In genomic region chr3:26608531-26608930, GRCm38 (mm10) we compare ENCODE assay signal across 38 mouse cellular contexts. TPM values are rescaled to one million over a fixed set of nuclear protein-coding genes. Genes with fewer than 3 reads are reported as not detected.
"Had no signal": no experiment of that assay in that cellular context is flagged by ENCODE, and none has a peak within 500 bp of the region (broad histone marks: within the 10 kb centered on the region; RNA-seq: fewer than 3 reads in every experiment).

No protein-coding gene starts in this region.

- H3K27ac ChIP-seq: heart, embryonic 10.5 days; heart, embryonic 13.5 days; heart, embryonic 15.5 days; hindbrain, embryonic 10.5 days; hindbrain, embryonic 12.5 days; hindbrain, embryonic 13.5 days; hindbrain, embryonic 14.5 days; hindbrain, embryonic 15.5 days; hindbrain, postnatal 0 days; intestine, embryonic 15.5 days; kidney, embryonic 15.5 days; kidney, postnatal 0 days; layer of hippocampus, adult 2 months; left cerebral cortex, adult 2 months had no signal

- H3K9ac ChIP-seq: heart, embryonic 12.5 days; heart, embryonic 13.5 days; heart, embryonic 15.5 days; hindbrain, embryonic 12.5 days; hindbrain, embryonic 13.5 days; hindbrain, embryonic 14.5 days; hindbrain, embryonic 15.5 days; intestine, embryonic 15.5 days; kidney, embryonic 15.5 days had no signal

- H3K4me1 ChIP-seq: heart, embryonic 10.5 days; heart, embryonic 12.5 days; heart, embryonic 13.5 days; heart, embryonic 15.5 days; hindbrain, embryonic 10.5 days; hindbrain, embryonic 12.5 days; hindbrain, embryonic 13.5 days; hindbrain, embryonic 15.5 days; intestine, embryonic 15.5 days; kidney, embryonic 15.5 days had no signal

- H3K9me3 ChIP-seq: heart, embryonic 10.5 days; heart, embryonic 12.5 days; heart, embryonic 13.5 days; heart, embryonic 15.5 days; hindbrain, embryonic 10.5 days; hindbrain, embryonic 12.5 days; hindbrain, embryonic 13.5 days; hindbrain, embryonic 15.5 days; intestine, embryonic 15.5 days; kidney, embryonic 15.5 days had no signal

- H3K4me3 ChIP-seq: heart, embryonic 10.5 days; heart, embryonic 12.5 days; heart, embryonic 13.5 days; heart, embryonic 15.5 days; hindbrain, embryonic 10.5 days; hindbrain, embryonic 12.5 days; hindbrain, embryonic 13.5 days; hindbrain, embryonic 15.5 days; intestine, embryonic 15.5 days; kidney, embryonic 15.5 days; layer of hippocampus, adult 2 months; left cerebral cortex, adult 2 months had no signal

- H3K36me3 ChIP-seq: heart, embryonic 10.5 days; heart, embryonic 12.5 days; heart, embryonic 13.5 days; heart, embryonic 15.5 days; hindbrain, embryonic 10.5 days; hindbrain, embryonic 12.5 days; hindbrain, embryonic 13.5 days; hindbrain, embryonic 15.5 days; intestine, embryonic 15.5 days; kidney, embryonic 15.5 days had no signal

- DNase-seq: heart, postnatal 10 days; heart, postnatal 14 days; heart, postnatal 36 days; heart, postnatal 4 days; kidney, adult 11 months; kidney, adult 18-20 months; kidney, adult 2 months; kidney, adult 8-10 months; kidney, adult 9 months; kidney, postnatal 10 days; kidney, postnatal 14 days; kidney, postnatal 25 days; kidney, postnatal 36 days; kidney, postnatal 4 days; layer of hippocampus, adult 9-11 months; layer of hippocampus, postnatal 36 days had no signal

RNA-seq across cellular contexts. Expression of gene Spata16, which starts 28.9 kb away (rescaled TPM):
- total RNA-seq: heart, postnatal 10 days; heart, postnatal 14 days; heart, postnatal 25 days; heart, postnatal 36 days; heart, postnatal 4 days; hematopoietic stem cell, adult 5-6 weeks; hindbrain, postnatal 0 days; layer of hippocampus, adult 18-20 months; layer of hippocampus, adult 2 months; layer of hippocampus, postnatal 10 days; layer of hippocampus, postnatal 14 days; layer of hippocampus, postnatal 25 days; layer of hippocampus, postnatal 36 days; left cerebral cortex, adult 18-20 months; left cerebral cortex, adult 2 months had no signal
